Mouse (Mus musculus): ENCODE measurements at regions not wholly inside any gene's neighbourhood (a gene's known extent, or its start where the extent isn't known, plus 50 kb on each side); places are given as distances from the start of the nearest gene placed in this dataset.
"Not testable (repeated sequence)": the region's sequence is repeated elsewhere in the genome, so short reads cannot be mapped to it uniquely, and the experiment has no call there.

DNA sequence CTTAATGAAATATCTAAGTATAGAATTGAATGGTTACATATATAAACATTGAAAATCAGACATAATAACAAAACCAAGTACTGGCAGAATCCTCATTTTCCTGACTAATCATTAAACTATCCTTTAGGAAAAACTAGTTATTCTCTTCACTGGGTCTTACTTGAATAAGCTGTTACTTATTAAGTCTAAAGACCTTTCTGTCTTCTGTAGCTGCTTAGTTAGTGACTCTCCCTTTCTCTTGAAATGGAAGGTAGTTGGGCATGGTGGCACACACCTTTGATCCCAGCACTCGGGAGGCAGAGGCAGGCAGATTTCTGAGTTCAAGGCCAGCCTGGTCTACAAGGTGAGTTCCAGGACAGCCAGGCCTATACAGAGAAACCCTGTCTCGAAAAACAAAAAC, 135.9 kb upstream of the Abcb5 start:
- not testable (repeated sequence) for ATAC-seq (ENCODE audit: low FRiP score, low TSS enrichment)

GRCm38 (mm10) chr12:119099736-119100135, 133.5 kb upstream of the Abcb5 start:
- H3K9me3 ChIP-seq (ENCODE audit: control insufficient read depth, low read length): no peaks in the 10 kb centered on the region
- no peak for DNase-seq
- H3K27me3 ChIP-seq (ENCODE audit: control insufficient read depth, insufficient read depth, low read length): no peaks in the 10 kb centered on the region
- no peak overlapping the region for H3K9ac ChIP-seq (replicated peaks; ENCODE audit: low read length)
- no peaks in the 10 kb centered on the region for H3K4me1 ChIP-seq (ENCODE audit: control insufficient read depth, insufficient read depth, low read length)
- H3K27ac ChIP-seq (replicated peaks; ENCODE audit: low read depth, low read length): no peak overlapping the region
- no peak overlapping the region for H3K4me2 ChIP-seq (ENCODE audit: low read length)
- no peak for ATAC-seq (ENCODE audit: low FRiP score, low TSS enrichment)
- no peaks in the 10 kb centered on the region for H3K36me3 ChIP-seq (ENCODE audit: control insufficient read depth, insufficient read depth, low read length)
- H3K4me3 ChIP-seq (replicated peaks; ENCODE audit: low read depth, low read length): no peak overlapping the region

More for the DNA sequence above, 135.9 kb upstream of the Abcb5 start:
- not testable (repeated sequence) for H3K9ac ChIP-seq (replicated peaks; ENCODE audit: low read length); H3K4me3 ChIP-seq (replicated peaks; ENCODE audit: low read depth, low read length); H3K9me3 ChIP-seq (ENCODE audit: control insufficient read depth, low read length); H3K4me2 ChIP-seq (ENCODE audit: low read length); H3K4me1 ChIP-seq (ENCODE audit: control insufficient read depth, insufficient read depth, low read length); H3K36me3 ChIP-seq (ENCODE audit: control insufficient read depth, insufficient read depth, low read length); DNase-seq; H3K27me3 ChIP-seq (ENCODE audit: control insufficient read depth, insufficient read depth, low read length); H3K27ac ChIP-seq (replicated peaks; ENCODE audit: low read depth, low read length)
- 84% methylated on average over 2 of the region's 2 CpGs for WGBS

- Histone ChIP-seq H3K36me3 (ENCODE audit: control insufficient read depth, insufficient read depth, low read length) (no peaks in the 10 kb centered on the region), H3K27me3 (ENCODE audit: control insufficient read depth, insufficient read depth, low read length) (no peaks in the 10 kb centered on the region), H3K4me2 (ENCODE audit: low read length) (no peak overlapping the region), H3K4me1 (ENCODE audit: control insufficient read depth, insufficient read depth, low read length) (no peaks in the 10 kb centered on the region), H3K9me3 (ENCODE audit: control insufficient read depth, low read length) (no peaks in the 10 kb centered on the region), H3K27ac (replicated peaks; ENCODE audit: low read depth, low read length) (no peak overlapping the region), H3K4me3 (replicated peaks; ENCODE audit: low read depth, low read length) (no peak overlapping the region), H3K9ac (replicated peaks; ENCODE audit: low read length) (no peak overlapping the region)
- DNase-seq: no peak
- WGBS: 48% methylated on average over 1 of the region's 1 CpGs
- ATAC-seq (ENCODE audit: low FRiP score, low TSS enrichment): no peak
Observed at GRCm38 (mm10) chr12:119097814-119098213, 131.6 kb upstream of the Abcb5 start.

DNA sequence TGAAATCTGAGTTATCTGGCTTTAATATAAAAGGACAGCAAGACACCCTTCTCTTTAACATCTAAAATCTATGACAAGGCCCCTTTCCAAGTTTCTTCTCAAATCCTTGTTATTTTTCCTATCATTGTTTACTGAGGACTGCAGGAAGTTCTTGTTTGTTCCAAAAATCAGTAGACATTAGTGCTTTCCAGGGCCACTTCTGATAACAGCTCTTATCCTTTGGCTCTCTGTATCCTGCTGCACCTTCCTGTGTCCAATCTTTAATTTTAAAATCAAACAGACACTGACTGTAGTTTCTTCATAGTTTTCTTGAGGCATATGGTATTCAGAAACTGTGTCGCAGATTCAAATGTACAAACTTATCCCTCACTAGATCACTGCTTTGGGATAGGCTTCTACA, 128.1 kb upstream of the Abcb5 start:
- H3K27me3 ChIP-seq (ENCODE audit: control insufficient read depth, insufficient read depth, low read length): no peaks in the 10 kb centered on the region
- no peak for ATAC-seq (ENCODE audit: low FRiP score, low TSS enrichment)
- no peak overlapping the region for H3K4me3 ChIP-seq (replicated peaks; ENCODE audit: low read depth, low read length)
- 100% methylated on average over 1 of the region's 1 CpGs for WGBS
- no peak for DNase-seq
- no peaks in the 10 kb centered on the region for H3K4me1 ChIP-seq (ENCODE audit: control insufficient read depth, insufficient read depth, low read length)
- H3K9me3 ChIP-seq (ENCODE audit: control insufficient read depth, low read length): no peaks in the 10 kb centered on the region
- H3K36me3 ChIP-seq (ENCODE audit: control insufficient read depth, insufficient read depth, low read length): no peaks in the 10 kb centered on the region
- no peak overlapping the region for H3K9ac ChIP-seq (replicated peaks; ENCODE audit: low read length)
- H3K4me2 ChIP-seq (ENCODE audit: low read length): no peak overlapping the region
- H3K27ac ChIP-seq (replicated peaks; ENCODE audit: low read depth, low read length): no peak overlapping the region

- H3K36me3 ChIP-seq (ENCODE audit: control insufficient read depth, insufficient read depth, low read length): no peaks in the 10 kb centered on the region
- H3K4me2 ChIP-seq (ENCODE audit: low read length): no peak overlapping the region
- H3K4me1 ChIP-seq (ENCODE audit: control insufficient read depth, insufficient read depth, low read length): no peaks in the 10 kb centered on the region
- no peak overlapping the region for H3K27ac ChIP-seq (replicated peaks; ENCODE audit: low read depth, low read length)
- 98% methylated on average over 2 of the region's 2 CpGs for WGBS
- ATAC-seq (ENCODE audit: low FRiP score, low TSS enrichment) (no peak), DNase-seq (no peak)
- no peaks in the 10 kb centered on the region for H3K27me3 ChIP-seq (ENCODE audit: control insufficient read depth, insufficient read depth, low read length)
- no peak overlapping the region for H3K9ac ChIP-seq (replicated peaks; ENCODE audit: low read length)
- no peak overlapping the region for H3K4me3 ChIP-seq (replicated peaks; ENCODE audit: low read depth, low read length)
- H3K9me3 ChIP-seq (ENCODE audit: control insufficient read depth, low read length): no peaks in the 10 kb centered on the region
Observed at GRCm38 (mm10) chr12:119093402-119093801, 127.2 kb upstream of the Abcb5 start.

DNA sequence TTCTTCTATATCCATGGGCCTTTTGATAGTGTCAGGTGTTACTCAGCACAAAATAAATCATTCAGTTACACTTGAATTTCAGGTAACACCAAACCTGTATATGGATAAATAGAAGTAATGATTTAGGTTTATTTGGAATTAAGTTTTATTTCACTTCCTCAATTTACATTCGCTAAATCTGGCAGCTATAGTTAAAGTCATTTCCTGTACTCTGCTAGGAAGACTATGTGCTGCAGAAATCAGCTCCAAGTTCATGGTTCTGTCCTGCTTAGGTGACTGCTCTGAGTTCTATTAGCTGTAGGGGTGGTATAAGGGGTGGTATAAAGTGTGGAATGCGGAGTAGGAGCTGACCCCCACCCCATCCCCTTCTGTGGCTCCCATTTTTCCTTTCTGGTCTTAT, 123.1 kb upstream of the Abcb5 start:
- no peak for ATAC-seq (ENCODE audit: low FRiP score, low TSS enrichment)
- whole genome bisulfite sequencing: 91% methylated on average over 2 of the region's 2 CpGs
- no peaks in the 10 kb centered on the region for H3K27me3 ChIP-seq (ENCODE audit: control insufficient read depth, insufficient read depth, low read length)
- DNase-seq: no peak
- no peaks in the 10 kb centered on the region for H3K4me1 ChIP-seq (ENCODE audit: control insufficient read depth, insufficient read depth, low read length)
- H3K4me3 ChIP-seq (replicated peaks; ENCODE audit: low read depth, low read length): no peak overlapping the region
- H3K9me3 ChIP-seq (ENCODE audit: control insufficient read depth, low read length): no peaks in the 10 kb centered on the region
- no peak overlapping the region for H3K9ac ChIP-seq (replicated peaks; ENCODE audit: low read length)
- no peaks in the 10 kb centered on the region for H3K36me3 ChIP-seq (ENCODE audit: control insufficient read depth, insufficient read depth, low read length)
- H3K4me2 ChIP-seq (ENCODE audit: low read length): no peak overlapping the region
- H3K27ac ChIP-seq (replicated peaks; ENCODE audit: low read depth, low read length): no peak overlapping the region

DNA sequence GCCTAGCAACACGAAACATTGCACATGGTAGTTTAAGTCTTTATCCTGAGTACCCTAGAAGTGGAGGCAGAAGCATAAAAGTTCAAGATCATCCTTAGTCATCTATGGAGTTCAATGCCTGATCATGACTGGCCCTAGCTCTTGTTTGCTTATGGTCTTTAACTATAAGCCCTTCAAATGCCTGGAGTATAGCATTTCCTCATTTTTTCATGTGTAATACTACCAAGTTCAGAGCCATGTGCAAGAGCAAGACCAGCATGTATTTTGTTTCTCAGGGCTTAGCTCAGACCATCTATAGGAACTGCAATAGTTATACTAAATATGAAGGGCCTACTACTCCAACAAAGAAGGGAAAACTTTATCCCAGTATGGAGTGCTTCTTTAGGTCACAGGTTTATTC, 122.4 kb upstream of the Abcb5 start:
- WGBS: 86% methylated on average over 1 of the region's 1 CpGs
- Histone ChIP-seq H3K27ac (replicated peaks; ENCODE audit: low read depth, low read length) (no peak overlapping the region), H3K27me3 (ENCODE audit: control insufficient read depth, insufficient read depth, low read length) (no peaks in the 10 kb centered on the region), H3K9me3 (ENCODE audit: control insufficient read depth, low read length) (no peaks in the 10 kb centered on the region), H3K4me3 (replicated peaks; ENCODE audit: low read depth, low read length) (no peak overlapping the region), H3K4me1 (ENCODE audit: control insufficient read depth, insufficient read depth, low read length) (no peaks in the 10 kb centered on the region), H3K36me3 (ENCODE audit: control insufficient read depth, insufficient read depth, low read length) (no peaks in the 10 kb centered on the region), H3K4me2 (ENCODE audit: low read length) (no peak overlapping the region), H3K9ac (replicated peaks; ENCODE audit: low read length) (no peak overlapping the region)
- no peak for DNase-seq
- no peak for ATAC-seq (ENCODE audit: low FRiP score, low TSS enrichment)

DNA sequence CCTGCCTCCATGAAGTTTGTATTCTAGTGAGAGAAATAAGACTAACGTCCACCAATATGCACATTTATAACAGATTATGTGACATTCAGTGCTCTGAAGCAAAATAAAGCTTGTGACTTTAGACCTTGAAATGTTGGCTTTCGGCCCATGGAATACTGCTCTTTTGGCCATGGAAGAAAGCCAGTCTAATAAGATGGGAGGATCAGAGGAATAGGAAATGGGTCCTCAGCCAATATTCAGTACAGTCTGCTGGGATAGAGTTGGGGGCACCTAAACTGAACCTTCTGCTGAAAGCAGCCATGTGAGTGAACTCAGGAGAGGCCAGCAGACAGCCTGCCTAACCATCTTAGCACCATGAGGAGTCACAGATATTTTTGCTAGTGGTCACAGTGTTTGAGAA, 118.6 kb upstream of the Abcb5 start:
- H3K36me3 ChIP-seq (ENCODE audit: control insufficient read depth, insufficient read depth, low read length): no peaks in the 10 kb centered on the region
- WGBS: 91% methylated on average over 2 of the region's 2 CpGs
- H3K27me3 ChIP-seq (ENCODE audit: control insufficient read depth, insufficient read depth, low read length): no peaks in the 10 kb centered on the region
- no peak overlapping the region for H3K27ac ChIP-seq (replicated peaks; ENCODE audit: low read depth, low read length)
- ATAC-seq (ENCODE audit: low FRiP score, low TSS enrichment) (no peak), DNase-seq (no peak)
- no peaks in the 10 kb centered on the region for H3K4me1 ChIP-seq (ENCODE audit: control insufficient read depth, insufficient read depth, low read length)
- no peak overlapping the region for H3K4me2 ChIP-seq (ENCODE audit: low read length)
- H3K9ac ChIP-seq (replicated peaks; ENCODE audit: low read length): no peak overlapping the region
- H3K9me3 ChIP-seq (ENCODE audit: control insufficient read depth, low read length): no peaks in the 10 kb centered on the region
- no peak overlapping the region for H3K4me3 ChIP-seq (replicated peaks; ENCODE audit: low read depth, low read length)

DNA sequence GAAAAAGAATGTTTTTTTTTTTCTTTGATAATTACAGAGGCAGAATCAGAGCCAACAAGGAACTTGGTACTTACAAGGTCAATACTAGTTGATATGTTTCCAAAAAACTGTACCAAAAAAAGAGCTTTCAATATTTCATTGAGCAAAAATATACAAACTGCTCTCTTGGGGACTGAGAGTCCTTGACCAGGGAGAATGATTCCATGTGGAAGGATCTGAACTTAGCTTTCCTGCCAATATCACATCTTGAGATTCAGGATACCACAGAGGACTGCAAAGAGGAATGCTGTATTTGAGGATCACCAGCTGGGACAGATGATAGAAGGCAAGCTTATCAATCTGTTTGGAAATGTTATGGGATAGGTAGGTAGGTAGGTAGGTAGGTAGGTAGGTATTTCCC, 116.6 kb upstream of the Abcb5 start:
- H3K27me3 ChIP-seq (ENCODE audit: control insufficient read depth, insufficient read depth, low read length): no peaks in the 10 kb centered on the region
- DNase-seq (no peak), ATAC-seq (ENCODE audit: low FRiP score, low TSS enrichment) (no peak)
- no peaks in the 10 kb centered on the region for H3K9me3 ChIP-seq (ENCODE audit: control insufficient read depth, low read length)
- H3K27ac ChIP-seq (replicated peaks; ENCODE audit: low read depth, low read length): no peak overlapping the region
- H3K36me3 ChIP-seq (ENCODE audit: control insufficient read depth, insufficient read depth, low read length): no peaks in the 10 kb centered on the region
- H3K9ac ChIP-seq (replicated peaks; ENCODE audit: low read length): no peak overlapping the region
- no peak overlapping the region for H3K4me2 ChIP-seq (ENCODE audit: low read length)
- H3K4me1 ChIP-seq (ENCODE audit: control insufficient read depth, insufficient read depth, low read length): no peaks in the 10 kb centered on the region
- H3K4me3 ChIP-seq (replicated peaks; ENCODE audit: low read depth, low read length): no peak overlapping the region

Measured in midbrain, embryonic 14.5 days (tissue).